Mouse (Mus musculus): ENCODE data around the gene Clcnkb. TPM values are rescaled to one million over a fixed set of nuclear protein-coding genes. Genes with fewer than 3 reads are reported as not detected.

Gene Clcnkb
- polyA plus RNA-seq, 1 experiment from 2014 or later: not detected

DNA sequence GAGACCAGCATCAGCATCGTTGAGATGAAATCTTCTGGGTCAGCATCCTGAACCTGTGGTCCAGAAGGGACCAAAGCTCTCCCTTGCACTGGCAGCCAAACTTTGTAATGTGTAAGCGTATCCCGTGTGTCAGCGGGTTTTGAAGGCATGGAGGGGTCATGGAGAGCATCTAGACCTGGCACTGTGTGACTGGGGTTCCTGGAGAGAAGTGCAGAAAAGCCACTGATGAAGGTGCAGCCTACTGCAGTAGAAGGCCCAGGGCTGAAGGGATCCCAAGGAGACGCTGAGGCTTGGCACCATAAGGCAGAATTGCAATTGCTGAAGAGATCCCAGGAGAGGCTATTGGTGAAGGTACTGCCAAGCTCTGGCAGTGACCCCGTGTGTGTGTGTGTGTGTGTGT, 13.6 kb upstream of the Clcnkb start:
- Histone ChIP-seq H3K4me2 (ENCODE audit: low read depth, low read length, severe bottlenecking) (no peak overlapping the region), H3K4me1 (replicated peaks; ENCODE audit: control insufficient read depth, insufficient read depth, low read length) (peaks cover 6% of the 10 kb centered on the region; the same call in 1 of the 2 replicates), H3K9me3 (ENCODE audit: control insufficient read depth, low read length) (no peaks in the 10 kb centered on the region), H3K36me3 (ENCODE audit: control insufficient read depth, insufficient read depth, low read length) (no peaks in the 10 kb centered on the region), H3K27me3 (ENCODE audit: control insufficient read depth, insufficient read depth, low read length) (peaks cover 2% of the 10 kb centered on the region; the same call in 1 of the 2 replicates), H3K27ac (ENCODE audit: low read depth, low read length) (no peak overlapping the region), H3K4me3 (ENCODE audit: low read depth, low read length) (no peak overlapping the region), H3K9ac (ENCODE audit: low read length) (no peak overlapping the region)
- no peak for DNase-seq (ENCODE audit: low spot score)
- 89% methylated on average over 6 of the region's 6 CpGs for WGBS
- ATAC-seq (replicated peaks; ENCODE audit: low FRiP score): no peak

DNA sequence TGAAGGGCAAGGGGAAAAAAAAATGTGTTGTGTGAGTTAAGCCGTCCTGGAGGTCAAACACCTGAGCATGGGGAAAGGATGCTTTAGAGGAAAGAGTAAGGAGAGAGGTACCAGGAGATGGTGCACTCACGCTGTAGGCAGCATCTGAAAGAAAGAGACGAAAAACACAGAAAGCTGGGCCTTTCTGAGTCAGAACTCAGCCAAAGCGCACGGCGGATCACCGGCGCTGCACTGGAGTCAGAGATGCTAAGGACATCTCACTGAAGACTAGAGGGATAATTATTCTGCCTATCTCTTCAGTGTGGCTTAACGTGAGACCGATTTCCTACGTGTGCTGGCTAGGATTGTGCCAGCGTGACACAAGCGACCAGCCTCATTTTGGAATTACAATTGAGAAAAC, 12.1 kb upstream of the Clcnkb start:
- peaks cover 2% of the 10 kb centered on the region; the same call in 1 of the 2 replicates for H3K27me3 ChIP-seq (ENCODE audit: control insufficient read depth, insufficient read depth, low read length)
- no peak for ATAC-seq (replicated peaks; ENCODE audit: low FRiP score)

DNA sequence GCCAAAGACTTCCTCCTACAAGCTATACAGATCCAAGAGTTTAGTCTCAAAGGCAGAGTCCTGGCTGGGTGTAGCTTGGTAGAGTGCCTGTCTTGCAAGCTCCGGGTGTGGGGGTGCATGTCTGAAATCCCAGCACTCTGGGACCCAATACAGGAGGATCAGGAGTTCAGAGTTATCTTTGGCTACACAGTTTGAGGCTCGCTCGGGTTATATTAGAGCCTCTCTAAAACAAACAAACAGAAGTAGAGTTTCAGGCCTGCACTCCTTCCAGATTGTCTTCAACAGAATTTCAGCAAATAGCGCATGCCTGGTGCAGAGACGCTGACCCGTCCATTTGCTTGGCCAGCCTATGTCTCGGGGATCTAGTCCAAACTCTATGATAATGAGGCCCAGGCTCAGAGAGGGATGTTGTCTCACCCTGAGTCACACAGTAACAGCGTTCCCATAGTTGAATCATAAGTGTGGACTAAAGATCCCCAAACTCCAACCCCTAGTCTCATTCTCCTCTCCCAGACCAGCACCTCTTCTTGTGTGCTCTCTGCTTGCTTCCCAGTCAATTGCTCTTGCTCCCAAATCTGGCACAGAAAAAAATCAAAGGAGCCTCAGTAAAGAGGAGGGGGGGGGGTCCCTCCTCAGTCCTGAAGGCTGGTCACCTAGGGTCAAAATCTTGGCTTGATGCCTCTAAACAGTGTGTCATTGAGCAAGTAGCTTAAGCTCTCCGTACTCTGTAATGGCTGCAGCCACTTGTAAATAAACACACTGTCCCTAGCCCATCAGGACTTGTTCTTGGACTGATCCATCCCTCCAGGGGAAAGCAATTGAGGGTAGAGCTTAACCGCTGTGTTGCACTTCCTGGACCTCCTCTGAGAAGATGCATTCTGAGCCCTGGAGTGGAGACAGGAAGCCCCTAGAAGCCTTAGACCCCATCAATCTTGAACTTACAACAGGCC, 11.3 kb upstream of the Clcnkb start:
- Histone ChIP-seq H3K27ac (ENCODE audit: low read depth, low read length) (no peak overlapping the region), H3K4me1 (replicated peaks; ENCODE audit: control insufficient read depth, insufficient read depth, low read length) (peaks cover 6% of the 10 kb centered on the region; the same call in 1 of the 2 replicates), H3K9ac (ENCODE audit: low read length) (no peak overlapping the region), H3K27me3 (ENCODE audit: control insufficient read depth, insufficient read depth, low read length) (peaks cover 2% of the 10 kb centered on the region; the same call in 1 of the 2 replicates), H3K36me3 (ENCODE audit: control insufficient read depth, insufficient read depth, low read length) (no peaks in the 10 kb centered on the region), H3K4me3 (ENCODE audit: low read depth, low read length) (no peak overlapping the region), H3K9me3 (ENCODE audit: control insufficient read depth, low read length) (no peaks in the 10 kb centered on the region), H3K4me2 (ENCODE audit: low read depth, low read length, severe bottlenecking) (no peak overlapping the region)
- WGBS: 77% methylated on average over 10 of the region's 10 CpGs
- ATAC-seq (replicated peaks; ENCODE audit: low FRiP score) (no peak), DNase-seq (ENCODE audit: low spot score) (peak; percentile 43)

More for the DNA sequence above, 12.1 kb upstream of the Clcnkb start:
- WGBS: 87% methylated on average over 13 of the region's 13 CpGs
- no peaks in the 10 kb centered on the region for H3K9me3 ChIP-seq (ENCODE audit: control insufficient read depth, low read length)
- H3K9ac ChIP-seq (ENCODE audit: low read length): no peak overlapping the region
- no peak for DNase-seq (ENCODE audit: low spot score)
- no peaks in the 10 kb centered on the region for H3K36me3 ChIP-seq (ENCODE audit: control insufficient read depth, insufficient read depth, low read length)
- no peak overlapping the region for H3K4me3 ChIP-seq (ENCODE audit: low read depth, low read length)
- H3K4me2 ChIP-seq (ENCODE audit: low read depth, low read length, severe bottlenecking): no peak overlapping the region
- peaks cover 6% of the 10 kb centered on the region; the same call in 1 of the 2 replicates for H3K4me1 ChIP-seq (replicated peaks; ENCODE audit: control insufficient read depth, insufficient read depth, low read length)
- no peak overlapping the region for H3K27ac ChIP-seq (ENCODE audit: low read depth, low read length)

DNA sequence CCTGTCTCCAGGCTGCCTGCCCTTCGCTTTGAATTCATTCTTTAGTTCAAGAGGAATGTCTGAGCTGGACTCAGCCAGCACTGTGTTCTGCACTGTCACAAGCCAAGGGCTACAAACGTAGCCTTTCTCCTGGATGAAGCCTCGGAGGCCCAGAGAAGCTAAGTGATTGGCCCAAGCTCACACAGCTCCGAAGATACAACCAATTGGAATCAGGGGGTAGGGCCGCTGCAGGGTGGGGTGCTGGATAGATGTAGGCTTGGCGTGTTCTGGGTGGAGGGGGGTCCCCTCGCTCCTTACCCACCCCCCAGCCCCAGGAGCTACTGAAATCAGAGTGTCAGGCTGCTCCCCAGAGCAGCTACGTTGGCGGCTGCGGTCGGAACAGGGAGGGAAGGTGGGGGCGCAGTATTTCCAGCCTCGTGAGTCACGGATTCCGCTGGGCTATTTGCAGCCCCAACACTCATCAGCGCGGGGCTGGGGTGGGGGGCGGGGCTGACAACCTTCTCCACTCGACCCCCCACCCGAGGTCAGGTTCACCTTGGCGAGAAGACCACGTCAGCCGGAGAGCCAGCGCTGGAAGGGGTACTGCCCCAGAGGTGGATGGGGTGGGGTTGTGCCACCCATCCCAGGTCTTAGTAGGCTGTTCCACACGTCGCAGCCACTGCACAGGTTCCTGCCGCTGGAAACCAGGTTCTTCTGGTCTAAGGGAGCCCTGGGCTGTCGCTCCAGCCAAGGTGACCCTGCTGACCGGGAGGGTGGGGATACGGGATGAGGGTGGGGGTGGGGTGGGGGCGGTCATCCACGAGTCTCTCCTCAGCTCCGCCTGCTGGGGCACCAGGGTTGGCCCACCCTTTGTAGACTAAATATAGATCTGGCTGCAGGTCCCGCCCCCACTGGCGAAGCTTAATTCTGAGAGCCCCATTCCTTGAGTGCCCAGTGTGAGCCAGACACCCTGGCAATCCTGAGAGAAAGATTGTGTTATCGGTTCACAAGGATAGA, 10.0 kb upstream of the Clcnkb start:
- Histone ChIP-seq H3K36me3 (ENCODE audit: control insufficient read depth, insufficient read depth, low read length) (no peaks in the 10 kb centered on the region), H3K27ac (ENCODE audit: low read depth, low read length) (no peak overlapping the region), H3K9ac (ENCODE audit: low read length) (peak overlapping the region; percentile 45), H3K27me3 (ENCODE audit: control insufficient read depth, insufficient read depth, low read length) (peaks cover 2% of the 10 kb centered on the region; the same call in 1 of the 2 replicates), H3K4me1 (replicated peaks; ENCODE audit: control insufficient read depth, insufficient read depth, low read length) (peaks cover 6% of the 10 kb centered on the region; the same call in 1 of the 2 replicates), H3K4me2 (ENCODE audit: low read depth, low read length, severe bottlenecking) (peak overlapping the region; percentile 59), H3K9me3 (ENCODE audit: control insufficient read depth, low read length) (no peaks in the 10 kb centered on the region), H3K4me3 (ENCODE audit: low read depth, low read length) (peak overlapping the region; percentile 33)
- peak; percentile 60 for DNase-seq (ENCODE audit: low spot score)
- peak; percentile 83 for ATAC-seq (replicated peaks; ENCODE audit: low FRiP score)
- WGBS: 3% methylated on average over 34 of the region's 36 CpGs

DNA sequence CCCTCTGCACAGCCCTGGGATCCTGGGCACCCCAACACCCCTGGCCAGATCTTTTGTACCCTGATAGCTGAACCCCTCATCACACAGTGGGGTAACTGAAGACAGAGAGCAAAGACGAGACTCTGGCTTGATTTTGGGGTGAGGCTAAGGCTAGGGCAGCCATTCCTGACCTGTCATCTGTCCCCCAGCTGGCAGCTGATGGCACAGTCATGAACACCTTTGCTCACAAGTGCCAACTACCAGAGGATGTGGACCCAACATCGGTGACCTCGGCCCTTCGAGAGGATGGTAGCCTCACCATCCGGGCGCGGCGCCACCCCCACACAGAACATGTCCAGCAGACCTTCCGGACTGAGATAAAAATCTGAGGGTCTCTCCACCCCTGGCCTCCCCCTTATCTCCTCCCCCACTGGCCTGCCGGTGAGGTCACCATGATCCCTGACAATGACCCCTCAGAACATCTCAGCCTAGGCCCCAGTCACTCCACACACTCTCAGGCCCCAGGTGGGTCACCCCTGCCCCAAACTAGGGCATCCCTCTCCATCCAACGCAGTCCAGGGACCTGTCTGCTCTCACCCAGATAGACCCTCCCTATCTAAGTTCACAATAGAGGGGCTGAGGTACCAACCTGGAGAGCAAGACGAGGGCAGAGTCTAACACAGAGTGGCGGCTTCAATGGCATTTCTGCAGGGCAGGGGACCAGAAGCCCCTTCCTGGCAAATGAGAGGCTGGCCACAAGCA, 8.0 kb upstream of the Clcnkb start:
- Histone ChIP-seq H3K27ac (ENCODE audit: low read depth, low read length) (no peak overlapping the region), H3K36me3 (ENCODE audit: control insufficient read depth, insufficient read depth, low read length) (no peaks in the 10 kb centered on the region), H3K4me3 (ENCODE audit: low read depth, low read length) (no peak overlapping the region), H3K4me2 (ENCODE audit: low read depth, low read length, severe bottlenecking) (no peak overlapping the region), H3K9ac (ENCODE audit: low read length) (no peak overlapping the region), H3K27me3 (ENCODE audit: control insufficient read depth, insufficient read depth, low read length) (peaks cover 2% of the 10 kb centered on the region; the same call in 1 of the 2 replicates), H3K4me1 (replicated peaks; ENCODE audit: control insufficient read depth, insufficient read depth, low read length) (peaks cover 6% of the 10 kb centered on the region; the same call in 1 of the 2 replicates), H3K9me3 (ENCODE audit: control insufficient read depth, low read length) (no peaks in the 10 kb centered on the region)
- no peak for ATAC-seq (replicated peaks; ENCODE audit: low FRiP score)
- no peak for DNase-seq (ENCODE audit: low spot score)
- WGBS: 89% methylated on average over 13 of the region's 13 CpGs

DNA sequence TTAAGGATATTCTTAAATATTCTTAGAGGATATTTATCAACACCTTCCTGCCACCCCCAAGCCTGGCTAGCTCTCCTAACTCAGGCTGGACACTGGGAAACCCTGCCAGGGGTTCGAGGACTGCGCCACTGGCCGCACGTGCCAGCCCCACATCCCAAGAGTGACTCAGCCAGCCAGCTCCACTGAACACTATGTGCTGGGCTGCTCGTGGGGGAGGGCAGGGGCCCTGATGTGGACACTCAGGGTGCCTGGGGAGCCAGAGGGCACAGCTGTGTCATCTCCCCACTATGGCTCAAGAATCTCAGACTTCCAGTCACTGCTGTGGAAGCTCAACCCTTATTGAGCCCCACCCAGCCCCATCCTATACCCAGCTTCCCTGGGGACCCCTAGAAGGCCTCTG, 7.5 kb upstream of the Clcnkb start:
- Histone ChIP-seq H3K9ac (ENCODE audit: low read length) (no peak overlapping the region), H3K27me3 (ENCODE audit: control insufficient read depth, insufficient read depth, low read length) (peaks cover 2% of the 10 kb centered on the region; the same call in 1 of the 2 replicates)

DNA sequence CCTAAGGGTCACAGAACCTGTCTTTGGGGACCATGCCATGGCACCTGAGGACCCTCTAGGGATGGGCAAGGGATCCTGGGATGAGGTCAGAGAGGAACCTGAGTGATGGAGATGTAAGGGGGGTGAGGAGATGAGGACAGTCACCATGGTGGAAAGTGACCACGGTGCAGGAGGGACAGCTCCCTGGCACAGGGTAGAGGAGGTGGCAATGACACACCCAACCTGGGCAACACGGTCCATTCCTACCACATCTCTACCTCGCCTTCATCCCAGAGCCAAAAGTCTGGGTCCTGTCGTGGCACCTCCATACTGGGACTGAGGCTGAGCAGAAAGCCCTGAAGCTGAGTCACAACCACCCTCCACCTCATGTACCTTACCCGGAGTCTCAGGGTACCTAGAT, 7.0 kb upstream of the Clcnkb start:
- H3K4me1 ChIP-seq (replicated peaks; ENCODE audit: control insufficient read depth, insufficient read depth, low read length): peaks cover 6% of the 10 kb centered on the region; the same call in 1 of the 2 replicates
- no peak overlapping the region for H3K27ac ChIP-seq (ENCODE audit: low read depth, low read length)
- no peak overlapping the region for H3K4me2 ChIP-seq (ENCODE audit: low read depth, low read length, severe bottlenecking)
- no peaks in the 10 kb centered on the region for H3K36me3 ChIP-seq (ENCODE audit: control insufficient read depth, insufficient read depth, low read length)
- H3K9me3 ChIP-seq (ENCODE audit: control insufficient read depth, low read length): no peaks in the 10 kb centered on the region
- ATAC-seq (replicated peaks; ENCODE audit: low FRiP score) (no peak), DNase-seq (ENCODE audit: low spot score) (no peak)
- WGBS: 85% methylated on average over 5 of the region's 5 CpGs
- H3K4me3 ChIP-seq (ENCODE audit: low read depth, low read length): no peak overlapping the region
- H3K27me3 ChIP-seq (ENCODE audit: control insufficient read depth, insufficient read depth, low read length): peaks cover 2% of the 10 kb centered on the region; the same call in 1 of the 2 replicates
- no peak overlapping the region for H3K9ac ChIP-seq (ENCODE audit: low read length)

More for the DNA sequence above, 7.5 kb upstream of the Clcnkb start:
- no peak for DNase-seq (ENCODE audit: low spot score)
- Histone ChIP-seq H3K36me3 (ENCODE audit: control insufficient read depth, insufficient read depth, low read length) (no peaks in the 10 kb centered on the region), H3K4me2 (ENCODE audit: low read depth, low read length, severe bottlenecking) (no peak overlapping the region), H3K27ac (ENCODE audit: low read depth, low read length) (no peak overlapping the region), H3K4me1 (replicated peaks; ENCODE audit: control insufficient read depth, insufficient read depth, low read length) (peaks cover 6% of the 10 kb centered on the region; the same call in 1 of the 2 replicates), H3K9me3 (ENCODE audit: control insufficient read depth, low read length) (no peaks in the 10 kb centered on the region), H3K4me3 (ENCODE audit: low read depth, low read length) (no peak overlapping the region)
- ATAC-seq (replicated peaks; ENCODE audit: low FRiP score): no peak
- 78% methylated on average over 5 of the region's 5 CpGs for WGBS

All from forebrain, embryonic 11.5 days (tissue).